Mouse (Mus musculus) embryonic facial prominence, embryonic 15.5 days (tissue): ENCODE data around the gene Jmjd4. TPM values are rescaled to one million over a fixed set of nuclear protein-coding genes. Genes with fewer than 3 reads are reported as not detected.

Experiments used
- ATAC-seq: fragments of 200-750 bp; cut with Nextera tagmentation; 2 replicates; pipeline ENCODE4 v1.8.0; 2017; ENCODE audit warnings: low read depth, moderate TSS enrichment; ENCODE audit not compliant: insufficient number of reproducible peaks, low FRiP score, low TSS enrichment
- H3K27ac ChIP-seq: fragments of 300-500 bp; sonication (generic); replicated peaks from 2 replicates; pipeline ENCODE4 v1.5.1; 2015; ENCODE audit warnings: mild to moderate bottlenecking, inconsistent platforms
- H3K27me3 ChIP-seq: fragments of 300-500 bp; sonication (generic); 2 replicates; pipeline ENCODE4 v1.6.1; 2015; ENCODE audit warnings: inconsistent platforms
- H3K36me3 ChIP-seq: fragments of 300-500 bp; sonication (generic); 2 replicates; pipeline ENCODE4 v1.6.1; 2015; ENCODE audit warnings: mild to moderate bottlenecking, inconsistent platforms
- H3K4me1 ChIP-seq: fragments of 300-500 bp; sonication (generic); 2 replicates; pipeline ENCODE4 v1.6.1; 2015; ENCODE audit warnings: inconsistent platforms
- H3K4me2 ChIP-seq: fragments of 300-500 bp; sonication (generic); replicated peaks from 2 replicates; pipeline ENCODE4 v1.6.1; 2015; ENCODE audit warnings: mild to moderate bottlenecking, inconsistent platforms
- H3K4me3 ChIP-seq: fragments of 300-500 bp; sonication (generic); replicated peaks from 2 replicates; pipeline ENCODE4 v1.5.1; 2015; ENCODE audit warnings: mild to moderate bottlenecking, inconsistent platforms
- H3K9ac ChIP-seq: fragments of 300-500 bp; sonication (generic); 2 replicates; pipeline ENCODE4 v1.6.1; 2015; ENCODE audit warnings: inconsistent platforms
- H3K9me3 ChIP-seq: fragments of 300-500 bp; sonication (generic); replicated peaks from 2 replicates; pipeline ENCODE4 v1.6.1; 2016; ENCODE audit warnings: inconsistent platforms
- WGBS: fragments of 180-500 bp; shearing (Covaris S2); methylation state at CpG from one replicate; pipeline ENCODE4 v1.1.7; 2015; 5-methylcytosine and 5-hydroxymethylcytosine counted together
- polyA plus RNA-seq: library from polyadenylated mRNA; unstranded; fragments of >200 nt; fragmentation: Nextera tagmentation; extraction: Ambion mirVana; gene quantifications from 2 replicates; pipeline ENCODE4 v1.2.1, GENCODE M21; 2015

The Jmjd4 gene
- polyA plus RNA-seq: 10.8 and 12.1 TPM in 2 replicates

DNA sequence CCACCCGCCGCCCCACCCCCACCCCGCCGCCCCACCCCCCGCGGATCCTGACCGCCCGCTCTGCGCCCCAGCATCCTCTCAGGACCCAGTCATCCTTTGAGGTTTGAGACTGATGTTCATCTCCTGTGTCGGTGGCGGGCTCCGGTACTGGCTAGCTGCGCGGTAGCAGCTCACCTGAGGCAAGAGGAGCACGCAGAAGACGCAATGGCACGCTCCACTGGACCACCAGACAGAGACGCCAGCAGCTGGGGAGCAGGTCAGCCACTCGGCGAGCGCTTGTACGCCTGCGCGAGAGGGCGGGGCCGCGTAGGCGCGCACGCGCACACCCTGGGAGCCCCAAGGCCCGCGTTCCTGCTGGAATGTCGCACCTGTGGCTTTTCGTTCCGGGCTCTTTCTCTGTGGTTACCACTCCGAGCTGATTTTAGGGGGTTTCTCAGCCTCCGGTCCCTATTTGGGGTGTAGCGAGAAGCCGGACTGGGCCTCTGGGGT lies at the start of gene Jmjd4:
Gene Jmjd4 (plus strand): TSS at position 305 of the 489 bp plus-strand sequence.
- no peaks in the 10 kb centered on the region for H3K9me3 ChIP-seq
- H3K27me3 ChIP-seq: no peaks in the 10 kb centered on the region
- peak within 1 kb of the TSS; percentile 73 for H3K9ac ChIP-seq
- H3K4me1 ChIP-seq: peaks cover 22% of the 10 kb centered on the region
- ATAC-seq: peak; percentile 89
- WGBS: under 1% methylated on average over 38 of the region's 40 CpGs
- H3K4me3 ChIP-seq: peak within 1 kb of the TSS; percentile 89
- peak within 1 kb of the TSS; percentile 75 for H3K4me2 ChIP-seq
- H3K36me3 ChIP-seq: peaks cover 22% of the 10 kb centered on the region
- peak within 1 kb of the TSS; percentile 85 for H3K27ac ChIP-seq

DNA sequence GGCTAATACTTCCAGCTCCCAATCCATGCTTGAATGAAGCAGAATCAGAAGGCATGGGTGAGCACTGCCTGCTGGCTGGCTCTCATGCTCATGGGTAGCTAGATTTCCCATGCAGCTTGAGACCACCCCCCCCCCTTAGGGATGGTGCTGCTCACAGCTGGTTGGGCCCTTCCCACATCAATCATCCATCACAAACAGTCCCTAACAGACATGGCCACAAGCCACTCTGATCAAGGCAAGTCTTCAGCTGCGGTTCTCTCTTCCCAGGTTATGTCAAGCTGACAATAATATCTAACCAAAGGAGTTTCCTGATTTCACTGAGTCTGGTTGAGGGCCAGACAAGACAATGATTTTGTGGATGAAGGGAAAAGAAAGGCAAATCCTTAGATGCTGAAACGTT lies 49.0 kb upstream of the Jmjd4 start:
- no peak overlapping the region for H3K4me3 ChIP-seq
- ATAC-seq: no peak
- no peaks in the 10 kb centered on the region for H3K27me3 ChIP-seq
- no peak overlapping the region for H3K9ac ChIP-seq
- WGBS: 57% methylated on average over 2 of the region's 2 CpGs
- H3K9me3 ChIP-seq: no peaks in the 10 kb centered on the region
- peaks cover 42% of the 10 kb centered on the region for H3K4me1 ChIP-seq
- H3K36me3 ChIP-seq: peaks cover 9% of the 10 kb centered on the region; the same call in 1 of the 2 replicates
- no peak overlapping the region for H3K4me2 ChIP-seq
- H3K27ac ChIP-seq: peak overlapping the region; percentile 91

DNA sequence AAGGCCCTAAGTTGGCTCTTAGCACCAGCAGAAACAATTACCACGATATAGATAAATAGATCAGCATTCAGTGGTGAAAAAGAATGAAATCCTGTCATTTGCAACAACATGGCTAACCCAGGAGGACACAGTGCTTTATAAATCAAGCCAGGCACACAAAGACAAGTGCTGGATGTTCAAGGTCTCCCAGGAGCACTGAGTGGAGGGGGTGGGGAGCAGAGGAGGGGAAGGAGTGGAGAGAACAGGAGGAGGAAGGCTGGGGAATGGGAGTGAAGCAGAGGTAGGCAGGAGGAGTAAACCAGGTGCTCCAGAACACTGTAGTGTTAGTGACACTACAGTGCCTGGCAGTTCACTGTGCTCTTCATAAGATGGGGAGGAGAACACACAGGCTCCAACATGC lies 44.1 kb upstream of the Jmjd4 start:
- H3K36me3 ChIP-seq: peaks cover 37% of the 10 kb centered on the region
- no peak overlapping the region for H3K9ac ChIP-seq
- 79% methylated on average over 1 of the region's 1 CpGs for WGBS
- peaks cover 25% of the 10 kb centered on the region for H3K4me1 ChIP-seq
- no peaks in the 10 kb centered on the region for H3K9me3 ChIP-seq
- no peak overlapping the region for H3K27ac ChIP-seq
- ATAC-seq: no peak
- no peak overlapping the region for H3K4me2 ChIP-seq
- H3K4me3 ChIP-seq: no peak overlapping the region
- H3K27me3 ChIP-seq: no peaks in the 10 kb centered on the region

DNA sequence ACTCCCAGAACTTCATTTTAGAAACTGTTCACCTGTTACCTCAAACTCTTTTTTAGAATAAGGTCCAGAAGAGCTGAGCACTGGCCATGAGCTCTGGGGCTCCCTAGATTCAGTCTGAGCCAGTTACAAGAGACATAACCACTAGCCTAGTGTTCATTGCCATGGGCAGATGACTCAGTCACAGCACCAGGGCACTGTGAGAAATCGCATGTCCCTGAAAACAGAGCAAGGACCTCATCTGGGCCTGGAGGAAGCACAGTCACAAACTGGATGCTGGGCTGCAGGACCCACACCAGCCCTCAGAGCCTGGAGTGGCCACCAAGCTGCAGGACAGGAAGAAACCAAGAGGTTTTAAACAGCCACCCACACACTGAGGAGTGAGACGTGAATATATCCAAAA lies 39.0 kb upstream of the Jmjd4 start:
- no peak overlapping the region for H3K4me2 ChIP-seq
- H3K36me3 ChIP-seq: peaks cover 36% of the 10 kb centered on the region
- no peak overlapping the region for H3K9ac ChIP-seq
- ATAC-seq: no peak
- H3K4me3 ChIP-seq: no peak overlapping the region
- no peaks in the 10 kb centered on the region for H3K9me3 ChIP-seq
- 62% methylated on average over 2 of the region's 2 CpGs for WGBS
- H3K4me1 ChIP-seq: peaks cover 53% of the 10 kb centered on the region
- H3K27me3 ChIP-seq: no peaks in the 10 kb centered on the region
- peak overlapping the region; percentile 53 for H3K27ac ChIP-seq

DNA sequence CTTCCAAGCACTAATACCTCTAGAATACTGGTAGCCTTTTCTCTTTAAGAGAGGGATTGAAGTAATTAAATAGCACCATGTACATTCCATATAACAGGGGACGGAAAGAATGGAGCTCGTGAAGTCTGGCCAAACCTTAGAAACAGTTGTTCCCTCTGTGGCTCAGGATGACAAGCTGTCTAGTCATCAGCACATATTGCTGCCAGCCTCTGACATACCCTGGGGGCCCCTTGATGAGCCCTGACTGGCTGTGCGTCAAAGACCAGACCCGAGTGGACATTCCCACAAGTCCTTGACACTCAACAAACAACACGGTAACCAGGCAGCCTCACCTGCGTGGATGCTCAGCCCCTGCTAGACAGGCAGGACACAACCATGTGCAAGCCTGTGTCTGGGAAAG lies 37.8 kb upstream of the Jmjd4 start:
- Histone ChIP-seq H3K36me3 (peaks cover 26% of the 10 kb centered on the region), H3K4me2 (no peak overlapping the region), H3K27ac (peak overlapping the region; percentile 52), H3K9me3 (no peaks in the 10 kb centered on the region), H3K9ac (no peak overlapping the region), H3K4me3 (no peak overlapping the region), H3K27me3 (no peaks in the 10 kb centered on the region), H3K4me1 (peaks cover 53% of the 10 kb centered on the region)
- 40% methylated on average over 6 of the region's 6 CpGs for WGBS
- ATAC-seq: no peak

DNA sequence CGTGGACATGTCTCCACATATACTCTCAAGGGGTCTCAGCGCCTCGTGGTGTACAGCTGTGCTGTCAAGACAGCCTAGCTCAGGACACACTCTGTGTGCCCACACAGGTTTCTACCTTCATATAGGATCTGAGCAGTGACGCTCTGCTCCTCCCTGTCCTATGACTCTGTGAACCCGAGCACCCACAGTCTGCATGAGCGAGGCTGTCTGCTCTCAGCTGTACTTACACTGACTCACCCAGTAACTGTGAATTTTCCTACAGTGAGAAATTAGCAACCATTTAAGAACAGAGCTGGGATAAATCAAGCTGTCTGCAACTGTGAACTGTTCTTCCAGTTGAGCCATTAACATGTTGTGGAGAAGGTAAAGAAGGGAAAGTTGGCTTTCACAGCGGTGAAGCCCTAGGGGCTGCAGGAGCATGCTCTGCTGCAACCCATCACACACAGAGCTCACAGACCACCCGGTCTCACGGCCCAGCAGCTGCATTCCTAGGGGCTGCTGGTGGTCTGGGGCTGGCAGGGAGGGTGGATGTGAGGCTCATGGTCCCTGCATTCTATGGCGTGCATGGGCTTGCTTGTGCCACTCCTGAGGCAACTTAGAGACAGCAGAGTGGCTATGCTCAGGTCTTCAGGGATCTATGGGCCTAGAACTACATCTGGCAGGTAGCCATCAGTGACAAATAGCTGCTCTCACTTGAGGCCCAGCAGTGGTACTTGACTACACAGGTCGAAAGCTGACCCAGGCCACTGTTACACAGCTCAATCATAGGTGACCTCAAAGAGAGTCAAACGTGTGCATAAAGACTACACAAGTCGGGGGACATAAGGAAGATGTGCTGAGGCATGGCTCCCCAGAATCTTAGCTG lies 36.6 kb upstream of the Jmjd4 start:
- Histone ChIP-seq H3K9ac (no peak overlapping the region), H3K4me1 (peaks cover 54% of the 10 kb centered on the region), H3K27ac (peak overlapping the region; percentile 52), H3K4me2 (no peak overlapping the region), H3K27me3 (no peaks in the 10 kb centered on the region), H3K9me3 (no peaks in the 10 kb centered on the region), H3K4me3 (no peak overlapping the region), H3K36me3 (peaks cover 20% of the 10 kb centered on the region)
- 53% methylated on average over 13 of the region's 13 CpGs for WGBS
- no peak for ATAC-seq

DNA sequence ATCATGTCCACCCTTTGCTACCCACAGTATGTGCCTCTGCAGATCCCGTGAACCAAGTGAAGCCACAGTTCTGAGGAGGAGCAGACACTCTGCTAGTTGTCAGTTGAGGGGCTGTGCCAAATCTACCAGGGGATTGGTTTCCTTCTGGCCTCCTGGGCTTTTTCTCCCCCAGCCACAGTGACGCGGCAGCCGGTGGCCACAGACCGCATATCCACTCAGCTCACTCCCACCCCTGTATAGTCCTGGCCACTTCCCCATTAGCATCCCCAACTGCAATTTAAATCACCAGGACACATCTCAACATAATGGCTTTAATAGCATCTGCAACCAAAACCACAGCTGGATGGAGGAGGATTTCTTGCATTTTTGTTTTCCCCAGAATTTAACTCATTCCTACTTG lies 31.1 kb upstream of the Jmjd4 start:
- no peaks in the 10 kb centered on the region for H3K27me3 ChIP-seq
- ATAC-seq: peak; percentile 86
- no peak overlapping the region for H3K4me3 ChIP-seq
- no peak overlapping the region for H3K9ac ChIP-seq
- 15% methylated on average over 5 of the region's 5 CpGs for WGBS
- peaks cover 54% of the 10 kb centered on the region for H3K4me1 ChIP-seq
- peaks cover 35% of the 10 kb centered on the region for H3K36me3 ChIP-seq
- 0 out of 2 replicates have a peak overlapping the region, but pooled peaks have one; percentile 10 for H3K4me2 ChIP-seq
- no peaks in the 10 kb centered on the region for H3K9me3 ChIP-seq
- peak overlapping the region; percentile 72 for H3K27ac ChIP-seq

DNA sequence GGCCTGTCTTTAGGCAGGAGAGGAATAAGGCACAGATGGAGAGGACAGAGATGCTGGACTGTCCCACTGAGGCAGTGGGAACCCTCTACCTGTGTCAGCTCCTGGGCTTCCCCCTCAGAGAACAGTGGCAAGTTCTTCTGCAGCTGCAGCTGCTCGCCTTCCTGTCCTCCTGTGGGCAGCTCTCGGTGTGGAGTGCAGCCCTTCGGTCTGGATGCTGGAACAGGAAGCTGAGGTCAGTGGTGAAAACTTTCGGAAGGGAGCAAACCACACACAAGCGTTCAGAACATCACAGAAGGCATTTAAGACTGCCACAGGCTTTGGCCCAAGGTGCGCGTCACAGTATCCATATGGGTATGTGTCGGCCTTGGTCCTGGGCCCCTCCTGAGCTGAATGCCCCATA lies 28.4 kb upstream of the Jmjd4 start:
- Histone ChIP-seq H3K9me3 (no peaks in the 10 kb centered on the region), H3K27ac (no peak overlapping the region), H3K4me3 (no peak overlapping the region), H3K36me3 (peaks cover 38% of the 10 kb centered on the region), H3K4me1 (peaks cover 57% of the 10 kb centered on the region), H3K4me2 (no peak overlapping the region), H3K9ac (no peak overlapping the region), H3K27me3 (no peaks in the 10 kb centered on the region)
- ATAC-seq: no peak
- 77% methylated on average over 8 of the region's 8 CpGs for WGBS

DNA sequence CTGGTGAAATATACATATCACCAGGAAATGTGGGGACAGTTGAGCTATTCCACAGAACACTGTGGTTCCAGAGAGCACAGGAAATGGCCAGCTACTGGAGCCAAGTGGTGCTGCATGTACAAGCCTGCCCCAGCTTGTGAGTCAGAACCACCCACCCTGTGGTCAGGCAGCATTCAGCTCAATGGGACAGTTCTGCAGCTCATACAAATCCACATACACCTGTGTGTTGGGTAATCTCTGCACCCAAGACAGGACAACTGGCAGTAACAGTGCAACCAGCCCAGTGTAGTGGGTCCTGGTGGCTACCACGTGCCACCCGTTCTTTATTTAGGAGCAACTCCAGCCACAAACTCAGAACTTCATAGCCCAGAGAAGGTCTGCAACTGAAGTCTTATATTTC lies 27.9 kb upstream of the Jmjd4 start:
- Histone ChIP-seq H3K27ac (no peak overlapping the region), H3K27me3 (no peaks in the 10 kb centered on the region), H3K4me1 (peaks cover 57% of the 10 kb centered on the region), H3K9ac (no peak overlapping the region), H3K9me3 (no peaks in the 10 kb centered on the region), H3K4me2 (no peak overlapping the region), H3K36me3 (peaks cover 43% of the 10 kb centered on the region), H3K4me3 (no peak overlapping the region)
- 92% methylated on average over 2 of the region's 2 CpGs for WGBS
- ATAC-seq: no peak

DNA sequence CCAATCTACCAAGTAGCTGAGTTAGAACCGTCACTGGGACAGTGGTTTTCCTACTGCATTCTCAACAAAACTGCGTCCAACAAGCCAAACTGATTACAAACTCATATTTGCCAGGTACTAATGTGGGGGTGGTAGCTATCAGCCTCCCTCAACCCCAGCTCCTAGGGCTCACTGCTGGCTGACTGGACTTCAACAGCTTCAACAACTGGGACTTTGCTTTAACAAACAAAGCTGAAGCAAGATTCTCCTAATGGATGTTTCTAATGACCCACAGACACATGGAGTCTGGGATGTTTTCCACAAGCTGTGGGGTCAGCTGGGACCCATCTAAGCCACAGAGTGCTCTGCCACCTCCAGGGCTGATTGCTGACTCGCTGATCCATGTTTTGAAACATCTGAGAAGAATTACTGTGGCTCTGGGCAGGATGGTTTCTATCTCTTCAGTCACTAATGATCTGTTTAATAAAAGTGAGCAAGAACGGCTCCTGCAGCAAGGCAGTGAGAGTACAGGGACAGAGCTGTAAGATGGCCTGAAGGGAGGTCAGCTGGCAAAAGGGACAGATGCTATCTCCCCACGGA lies 26.7 kb upstream of the Jmjd4 start:
- H3K36me3 ChIP-seq: peaks cover 49% of the 10 kb centered on the region
- H3K9me3 ChIP-seq: no peaks in the 10 kb centered on the region
- peaks cover 57% of the 10 kb centered on the region for H3K4me1 ChIP-seq
- no peaks in the 10 kb centered on the region for H3K27me3 ChIP-seq
- no peak overlapping the region for H3K4me2 ChIP-seq
- WGBS: 46% methylated on average over 5 of the region's 5 CpGs
- no peak overlapping the region for H3K4me3 ChIP-seq
- 0 out of 2 replicates have a peak overlapping the region, but pooled peaks have one; percentile 9 for H3K27ac ChIP-seq
- no peak for ATAC-seq
- H3K9ac ChIP-seq: no peak overlapping the region

DNA sequence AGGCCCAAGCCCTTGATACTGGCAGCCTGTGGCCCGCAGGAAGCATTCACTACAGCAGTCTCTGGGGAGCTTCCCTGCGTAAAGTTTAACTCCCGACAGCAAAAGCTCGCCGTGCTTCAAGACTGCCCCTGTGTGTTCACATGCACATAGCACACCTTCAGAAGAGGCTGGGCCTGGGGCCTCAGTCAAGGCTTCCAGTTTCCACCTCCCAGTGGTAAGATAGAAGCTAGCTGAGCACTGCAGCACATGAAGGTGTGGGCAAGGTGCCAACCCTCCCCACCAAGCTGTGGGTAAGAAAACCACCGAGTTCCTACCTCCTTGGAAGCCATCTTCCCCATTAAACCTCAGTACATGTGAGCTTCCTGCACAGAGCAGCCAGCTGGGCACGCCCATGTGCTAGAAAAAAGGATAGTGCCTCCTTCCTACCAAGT lies 24.2 kb upstream of the Jmjd4 start:
- 26% methylated on average over 7 of the region's 7 CpGs for WGBS
- Histone ChIP-seq H3K36me3 (peaks cover 47% of the 10 kb centered on the region), H3K4me3 (no peak overlapping the region), H3K27ac (no peak overlapping the region; the same call in 1 of the 2 replicates), H3K27me3 (no peaks in the 10 kb centered on the region), H3K9ac (no peak overlapping the region), H3K4me1 (peaks cover 33% of the 10 kb centered on the region), H3K9me3 (no peaks in the 10 kb centered on the region), H3K4me2 (no peak overlapping the region)
- ATAC-seq: no peak; the same call in 1 of the 2 replicates
